In genomic region chr4:97346799-97347198, GRCm38 (mm10) we compare ENCODE assay signal across 18 mouse cellular contexts.
DNase-seq lines count a peak whose midpoint lies in the region; TF ChIP-seq lines count a peak whose summit lies in the region.
"Had no signal": no experiment of that assay in that cellular context is flagged by ENCODE, and none has a peak within 500 bp of the region (broad histone marks: within the 10 kb centered on the region; RNA-seq: fewer than 3 reads in every experiment).

No protein-coding gene starts in this region.

- H3K27ac ChIP-seq in ES-E14 (ENCODE audit: insufficient read depth, low read depth, low read length, poor library complexity, severe bottlenecking): no peak overlapping the region
- H3K27ac ChIP-seq: forebrain, embryonic 13.5 days; hindbrain, embryonic 10.5 days; limb, embryonic 13.5 days; liver, embryonic 15.5 days had no signal

- no peaks in the 10 kb centered on the region for H3K9me3 ChIP-seq in ES-E14 (ENCODE audit: control insufficient read depth, insufficient read depth, low read depth, low read length)
- H3K9me3 ChIP-seq: forebrain, embryonic 13.5 days; hindbrain, embryonic 10.5 days; limb, embryonic 13.5 days; liver, embryonic 15.5 days had no signal

- intact Hi-C loops in left cerebral cortex, postnatal 25 days (cut with DNase I): no loop called here
- intact Hi-C loops in left cerebral cortex, postnatal 10 days (cut with DNase I): no loop called here

- in situ Hi-C loops in ES-E14 (cut with MboI; ENCODE audit: low sequenced_read_pairs in 2 of 2, unreplicated experiment in 2 of 2): no loop called here

- DNase-seq in embryo, embryonic 11.5 days (ENCODE audit: low read depth, low spot score): peak; percentile 1
- no peak for DNase-seq in embryo, embryonic 9.5 days (ENCODE audit: extremely low spot score)
- peak; percentile 2 to 20 for DNase-seq in left cerebral cortex, postnatal 25 days (ENCODE audit: low spot score in 2 of 2)
- no peak for DNase-seq in left cerebral cortex, postnatal 10 days (ENCODE audit: extremely low spot score in 1 of 2, low spot score in 2 of 2)
- DNase-seq in ES-E14 (ENCODE audit: low read depth, low spot score): no peak
- peak; percentile 1 for DNase-seq in mesoderm, embryonic 11.5 days (ENCODE audit: low read depth, low spot score)
- no peak for DNase-seq in thymus, postnatal 36 days
- DNase-seq in layer of hippocampus, adult 18-20 months (ENCODE audit: low spot score in 2 of 2): no peak
- DNase-seq: adrenal gland, adult 2 months; cerebellum, adult 9-11 months; kidney, adult 9 months; kidney, postnatal 25 days; thymus, adult 18-20 months had no signal

- H3K36me3 ChIP-seq in ES-E14 (ENCODE audit: control insufficient read depth, insufficient read depth, low read length, poor library complexity, severe bottlenecking): no peaks in the 10 kb centered on the region
- H3K36me3 ChIP-seq: hindbrain, embryonic 10.5 days; limb, embryonic 13.5 days; liver, embryonic 15.5 days had no signal

- H3K4me3 ChIP-seq in ES-E14 (ENCODE audit: insufficient read depth in 1 of 2, low read depth in 1 of 2, low read length in 2 of 2, poor library complexity in 1 of 2, severe bottlenecking in 1 of 2): no peak overlapping the region
- H3K4me3 ChIP-seq: erythroblast, embryonic 14.5 days; forebrain, embryonic 13.5 days; hindbrain, embryonic 10.5 days; limb, embryonic 13.5 days; liver, embryonic 15.5 days had no signal

- H3K4me1 ChIP-seq in ES-E14 (ENCODE audit: control insufficient read depth in 2 of 2, insufficient read depth in 2 of 2, low read length in 2 of 2, poor library complexity in 1 of 2): no peaks in the 10 kb centered on the region
- H3K4me1 ChIP-seq: forebrain, embryonic 13.5 days; hindbrain, embryonic 10.5 days; liver, embryonic 15.5 days had no signal

- no peak overlapping the region for H3K9ac ChIP-seq in ES-E14 (ENCODE audit: insufficient read depth, low read depth, low read length, poor library complexity, severe bottlenecking)
- H3K9ac ChIP-seq: forebrain, embryonic 13.5 days; limb, embryonic 13.5 days; liver, embryonic 15.5 days had no signal

TF ChIP-seq in ES-E14, 5 proteins besides CTCF, POLR2A, EP300 and RAD21:
- TF ChIP-seq CHD2 (IDR thresholded peaks at IDR 0.05; ENCODE audit: low read depth, low read length) (no peak), ZNF384 (IDR thresholded peaks at IDR 0.05; ENCODE audit: low read depth, low read length) (no peak), HCFC1 (IDR thresholded peaks at IDR 0.05; ENCODE audit: borderline replicate concordance, insufficient read depth, low read length) (no peak), ZC3H11A (IDR thresholded peaks at IDR 0.05; ENCODE audit: borderline replicate concordance, low read depth, low read length) (no peak), MAFK (IDR thresholded peaks at IDR 0.05; ENCODE audit: insufficient read depth, low read depth, low read length) (peak; percentile 98)

Comparison
In these comparisons a context has a peak if more than half of its experiments do, and no peak if none do; other contexts are left out.
1. DNase-seq: peak in embryo, embryonic 11.5 days (single experiment), left cerebral cortex, postnatal 25 days (2 of 2) and mesoderm, embryonic 11.5 days (single experiment); none in embryo, embryonic 9.5 days (single experiment), left cerebral cortex, postnatal 10 days (0 of 2), ES-E14 (single experiment), thymus, postnatal 36 days (0 of 2) and layer of hippocampus, adult 18-20 months (0 of 2).